Mouse (Mus musculus) megakaryocyte-erythroid progenitor cell, adult 5-6 weeks (primary cell): ENCODE results near the gene Tceanc2. TPM values are rescaled to one million over a fixed set of nuclear protein-coding genes. Genes with fewer than 3 reads are reported as not detected.

Experiments used
- ATAC-seq: replicated peaks from 2 replicates; pipeline ENCODE4 v1.8.0; 2016; ENCODE audit warnings: mild to moderate bottlenecking, inconsistent platforms; ENCODE audit not compliant: severe bottlenecking, poor library complexity, low FRiP score, low TSS enrichment
- total RNA-seq, 2 experiments: library from RNA; stranded (forward) in 1 of 2; stranded (reverse) in 1 of 2; fragments of 200-1000, 215-1000 nt in 1 of 2; fragments of >200 nt in 1 of 2; fragmentation: Nextera tagmentation in 1 of 2; gene quantifications; 2 replicates each; pipeline ENCODE4 v1.2.3; 2014 to 2017

The Tceanc2 gene
- total RNA-seq, 2 experiments from 2014 or later = 7.1 to 23.5 TPM

DNA sequence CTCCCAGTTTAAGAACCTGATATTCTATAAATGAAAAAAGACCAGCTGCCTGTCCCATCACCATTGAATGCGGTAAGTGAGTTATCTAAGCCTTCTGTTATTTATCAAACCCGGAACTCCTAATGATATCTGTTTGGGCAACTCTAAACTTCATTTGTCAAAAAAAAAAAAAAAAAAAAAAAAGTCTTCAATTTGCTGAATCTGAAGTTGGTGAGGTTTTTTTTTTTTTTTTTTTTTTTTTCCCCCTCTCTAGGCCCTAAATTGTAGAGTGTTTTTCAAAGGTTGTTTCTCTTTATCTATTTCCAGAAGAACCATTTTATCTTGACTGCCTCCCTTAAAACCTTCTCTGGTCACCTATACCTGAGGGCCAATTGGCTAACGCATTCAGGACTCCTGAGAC, 44.0 kb downstream of the Tceanc2 start:
- no peak for ATAC-seq

DNA sequence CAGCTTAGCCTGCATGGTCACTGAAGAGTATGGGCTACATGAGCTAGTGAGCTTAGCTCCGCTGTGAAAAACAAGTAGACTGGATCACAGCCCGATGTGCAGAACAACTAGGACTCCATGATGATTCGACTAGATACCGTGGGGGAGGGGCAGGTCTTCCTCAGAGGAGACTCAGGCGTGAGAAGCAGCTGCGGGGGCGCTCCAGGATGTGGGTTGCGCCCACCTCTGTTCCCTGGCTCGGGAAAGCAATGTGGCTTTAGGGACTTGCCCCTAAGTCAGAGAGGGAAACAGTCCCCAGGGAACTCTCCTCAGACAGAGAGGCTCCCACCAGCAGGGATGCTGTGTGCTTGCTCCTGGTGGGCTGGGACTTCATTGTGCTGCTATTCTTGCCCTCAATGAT, 48.4 kb downstream of the Tceanc2 start:
- no peak for ATAC-seq

GRCm38 (mm10) chr4:107129373-107129772, 49.5 kb downstream of the Tceanc2 start:
- no peak for ATAC-seq

DNA sequence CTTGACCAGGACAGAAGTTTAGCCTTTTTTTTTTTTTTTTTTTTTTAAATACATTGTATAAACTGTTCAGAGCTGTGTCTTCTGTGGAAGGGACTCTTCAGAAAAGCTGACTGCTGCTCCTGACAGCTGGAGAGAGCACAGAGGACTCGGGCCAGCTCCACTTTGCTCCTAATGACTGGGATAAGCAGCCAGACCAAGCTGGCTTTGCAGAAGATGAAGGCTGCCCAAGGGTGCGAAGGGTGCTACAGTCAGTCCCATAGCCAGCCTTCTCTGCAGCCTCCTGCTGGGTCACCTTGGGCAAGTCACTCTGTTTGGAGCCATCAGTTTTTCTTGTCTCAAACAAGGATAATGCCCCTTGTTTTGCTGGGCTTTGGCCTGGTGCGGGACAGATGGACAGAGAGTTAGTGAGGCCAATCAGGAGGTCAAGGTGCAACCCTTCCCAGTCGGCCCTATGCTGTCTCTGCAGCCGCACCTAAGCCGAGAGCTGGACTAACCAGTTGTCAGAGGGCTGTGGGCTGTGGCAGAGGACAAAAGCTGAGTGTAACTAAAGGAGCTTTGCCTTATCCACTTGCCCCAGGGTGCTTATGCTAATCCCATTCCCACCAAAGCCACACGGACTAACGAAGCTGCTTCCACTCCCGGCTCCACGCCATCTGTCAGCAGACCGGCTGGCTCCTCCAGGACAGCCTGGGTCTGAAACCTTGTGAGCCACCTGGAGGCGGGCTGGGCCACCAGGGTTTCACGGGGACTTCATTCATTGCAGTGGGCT, 50.8 kb downstream of the Tceanc2 start:
- ATAC-seq = no peak

DNA sequence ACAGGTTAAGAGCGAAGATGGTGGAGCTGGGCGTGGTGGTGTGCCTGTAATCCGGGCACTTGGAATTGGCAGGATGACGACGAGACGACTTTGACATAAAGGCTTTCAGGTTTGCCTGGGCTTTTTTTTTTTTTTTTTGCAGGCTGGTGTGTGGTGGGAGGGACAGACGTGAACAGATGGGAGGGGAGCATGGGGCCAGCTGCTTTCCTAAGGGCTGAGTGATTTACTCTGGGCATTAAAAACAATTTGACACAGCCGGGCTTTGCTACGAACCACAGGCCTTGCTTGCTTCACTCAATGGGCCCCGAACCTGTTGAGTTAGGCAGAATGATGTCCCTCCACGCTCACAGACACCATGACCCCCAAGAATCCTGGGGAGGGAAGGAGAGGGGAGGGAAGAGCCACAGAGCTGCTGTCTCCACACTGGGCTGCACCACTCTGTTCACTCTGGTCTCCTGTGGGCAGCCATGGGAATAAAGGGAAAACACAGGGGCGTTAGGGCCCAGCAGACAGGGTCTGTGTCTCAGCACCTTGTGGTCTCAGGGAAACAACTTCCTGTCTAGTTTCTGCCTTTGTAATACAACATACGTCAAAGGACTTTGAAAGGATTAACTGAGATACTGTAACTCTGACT, 51.9 kb downstream of the Tceanc2 start:
- ATAC-seq = no peak

DNA sequence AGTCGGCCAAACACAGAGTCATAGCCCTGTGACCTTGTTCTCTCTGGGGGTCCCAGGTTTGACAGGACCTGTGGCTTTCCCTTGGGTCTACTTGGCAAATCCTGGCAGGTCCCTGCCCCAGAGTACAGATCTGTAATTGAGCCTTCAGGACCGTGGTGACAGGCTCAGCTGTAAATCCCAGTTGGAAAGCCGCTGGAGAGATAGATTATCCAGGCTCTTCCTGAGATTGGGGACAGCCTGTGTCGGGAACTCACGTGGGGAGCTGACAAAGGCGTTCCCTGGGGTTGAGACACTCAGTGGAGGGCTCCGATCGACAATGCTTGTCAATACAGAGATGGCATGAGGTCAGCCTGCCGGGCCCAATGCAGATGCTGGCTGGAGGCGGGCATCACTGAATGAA, 52.5 kb downstream of the Tceanc2 start:
- no peak for ATAC-seq

DNA sequence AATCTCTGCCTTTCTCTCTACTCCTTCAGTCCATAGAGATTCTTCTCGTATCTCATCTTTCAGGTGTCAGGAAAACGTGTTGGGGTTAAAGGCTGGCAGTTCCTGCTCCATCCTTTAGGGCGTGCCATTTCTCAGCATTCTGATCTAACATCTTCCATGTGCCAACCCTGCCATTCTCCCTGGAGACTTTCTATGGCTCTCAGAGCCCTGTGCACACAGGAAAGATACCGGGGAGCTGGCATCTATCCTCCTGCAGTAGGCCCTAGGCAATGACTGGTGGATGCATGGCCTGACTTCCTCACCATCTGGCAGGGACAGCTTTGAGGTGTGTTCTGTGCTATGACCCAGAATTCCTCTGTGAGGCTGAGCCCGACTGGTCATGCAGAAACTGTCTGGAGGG, 53.8 kb downstream of the Tceanc2 start:
- no peak for ATAC-seq

DNA sequence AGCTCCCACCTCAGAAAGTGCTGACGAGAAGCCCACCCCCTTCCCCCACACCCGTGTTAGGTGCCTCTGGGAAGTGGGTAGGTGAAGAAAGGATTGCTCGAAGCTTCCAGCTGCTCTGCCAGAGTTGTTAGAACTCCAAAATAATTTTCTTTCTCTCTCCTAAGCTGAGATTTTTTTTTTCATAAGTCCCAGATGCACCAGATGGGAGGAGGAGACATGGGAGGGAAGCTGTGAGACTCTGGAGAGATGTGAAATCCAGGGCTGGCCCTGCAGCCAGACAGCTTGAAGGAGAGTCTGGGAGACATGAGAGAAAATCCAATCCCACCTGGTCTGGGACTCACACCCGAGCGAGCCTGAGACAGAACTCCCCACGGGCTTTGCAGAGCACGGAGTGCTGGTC, 54.5 kb downstream of the Tceanc2 start:
- ATAC-seq = no peak

- ATAC-seq = no peak
These were observed 57.6 kb downstream of the Tceanc2 start for GRCm38 (mm10) chr4:107121165-107121943.

- no peak for ATAC-seq
These were observed 58.2 kb downstream of the Tceanc2 start for GRCm38 (mm10) chr4:107120676-107121075.

DNA sequence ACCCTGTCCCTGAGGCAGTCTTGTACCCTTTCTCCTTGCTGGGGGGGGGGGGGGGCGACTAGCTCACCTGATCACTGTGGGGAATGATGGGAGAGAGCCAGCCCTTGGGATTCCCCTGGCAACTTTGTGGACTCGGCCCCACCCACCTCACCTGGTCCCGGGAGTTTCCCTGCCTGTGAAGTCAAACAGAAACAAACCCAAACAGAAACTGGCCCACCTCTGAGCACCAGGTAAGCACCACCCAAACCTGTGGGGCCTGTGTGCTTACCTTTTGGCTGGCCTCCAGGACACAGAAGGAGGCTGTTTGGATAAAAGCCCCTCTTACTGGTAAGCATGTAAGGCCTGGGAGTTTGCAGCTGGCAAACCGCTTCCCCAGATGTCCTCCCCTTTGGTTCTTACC, 59.9 kb downstream of the Tceanc2 start:
- ATAC-seq = no peak

DNA sequence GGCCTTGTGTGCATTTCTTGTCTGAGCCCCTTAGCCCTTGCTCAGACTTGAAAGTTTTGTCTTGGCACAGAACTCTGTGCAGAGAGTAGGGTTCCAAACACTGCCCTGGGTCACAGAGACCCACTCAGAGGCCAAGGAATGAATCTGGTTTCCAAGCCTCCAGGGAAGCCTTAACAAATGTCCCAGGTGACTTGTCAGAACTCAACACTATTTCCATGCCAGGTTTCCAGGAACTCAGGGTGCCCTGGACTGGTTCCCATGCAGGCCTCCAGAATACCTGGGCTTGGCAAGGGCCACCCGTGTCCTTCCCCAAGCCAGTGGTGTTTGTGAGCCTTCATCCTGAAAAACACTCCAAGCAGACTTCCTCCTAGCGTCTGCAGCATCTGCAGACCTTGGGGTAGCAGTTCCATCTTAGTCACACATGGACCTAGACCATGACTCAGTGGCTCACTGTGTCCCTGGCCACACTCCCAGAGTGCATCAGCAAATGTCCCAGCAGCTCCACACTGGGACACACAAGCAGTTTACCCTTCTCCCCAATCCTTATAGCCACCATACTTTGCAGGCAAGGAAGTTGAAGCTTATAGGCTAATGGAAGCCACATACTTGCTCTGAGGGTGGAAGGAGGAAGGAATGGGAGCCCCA, 61.1 kb downstream of the Tceanc2 start:
- no peak for ATAC-seq

GRCm38 (mm10) chr4:107114278-107114677, 64.6 kb downstream of the Tceanc2 start:
- no peak for ATAC-seq

GRCm38 (mm10) chr4:107109181-107109580, 69.7 kb downstream of the Tceanc2 start:
- peak; percentile 58; the same call in 1 of the 2 replicates for ATAC-seq

DNA sequence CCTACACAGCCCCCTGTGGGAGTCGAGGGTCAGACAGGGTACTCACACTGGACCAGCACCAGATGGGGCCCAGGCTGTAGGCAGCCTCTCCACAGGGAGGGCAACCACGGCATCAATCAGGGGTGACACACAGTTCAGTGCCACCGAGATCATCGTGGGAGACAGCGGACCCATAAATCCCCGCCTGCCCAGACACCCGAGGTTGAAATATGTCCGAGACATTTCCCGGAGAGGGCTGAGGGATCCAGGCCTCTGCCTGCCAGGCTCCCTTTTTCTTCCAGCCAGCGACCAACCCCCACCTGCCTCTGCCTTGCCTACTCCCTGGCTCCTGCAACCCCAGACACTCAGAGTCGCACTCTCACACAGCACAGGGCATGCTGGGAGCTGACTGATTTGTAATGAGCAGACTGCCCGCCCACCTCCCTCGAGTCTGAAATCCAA, 70.6 kb downstream of the Tceanc2 start:
- ATAC-seq = no peak

GRCm38 (mm10) chr4:107106777-107107176, 72.1 kb downstream of the Tceanc2 start:
- ATAC-seq = no peak

DNA sequence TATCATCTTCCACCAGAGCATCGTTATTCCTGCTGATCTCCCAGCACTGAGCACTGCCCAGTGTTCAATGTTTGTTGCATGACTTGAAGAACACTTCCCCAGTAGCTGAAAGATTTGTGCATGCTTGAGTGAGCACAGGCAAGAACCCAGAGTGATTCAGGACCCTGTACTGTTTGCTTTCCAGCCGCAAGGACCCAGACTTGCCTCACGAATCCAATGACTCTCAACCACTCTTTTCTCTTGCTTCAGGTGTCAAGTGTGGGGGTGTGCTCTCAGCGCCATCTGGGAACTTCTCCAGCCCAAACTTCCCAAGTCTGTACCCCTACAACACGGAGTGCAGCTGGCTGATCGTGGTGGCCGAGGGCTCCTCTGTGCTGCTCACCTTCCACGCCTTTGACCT, 76.7 kb downstream of the Tceanc2 start:
- no peak for ATAC-seq

GRCm38 (mm10) chr4:107098791-107099525, 80.0 kb downstream of the Tceanc2 start:
- ATAC-seq = no peak

DNA sequence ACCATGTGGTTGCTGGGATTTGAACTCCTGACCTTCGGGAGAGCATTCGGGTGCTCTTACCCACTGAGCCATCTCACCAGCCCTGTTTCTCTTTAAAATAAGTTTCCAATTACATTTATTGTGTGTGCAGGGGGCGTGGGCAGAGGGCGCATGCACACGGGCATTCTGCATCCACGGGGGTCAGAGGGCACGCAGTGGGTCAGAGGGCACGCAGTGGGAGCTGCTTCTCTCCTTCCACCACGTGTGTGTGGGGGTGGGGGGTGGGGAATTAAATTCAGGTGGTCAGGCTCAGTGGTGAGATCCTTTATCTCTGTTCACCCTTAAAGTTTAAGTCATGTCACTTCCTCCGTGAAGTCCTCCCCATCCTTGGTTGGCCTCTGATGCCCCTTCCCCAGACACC, 80.5 kb downstream of the Tceanc2 start:
- no peak for ATAC-seq
